Mouse (Mus musculus) bone marrow, adult 2 months (tissue): ENCODE results near the gene Wfs1.

Experiments
- CTCF ChIP-seq: fragments of 200-500 bp; IDR thresholded peaks from 2 replicates; pipeline ENCODE4 v1.5.1; 2011; ENCODE audit warnings: low read length, control low read depth; ENCODE audit not compliant: control insufficient read depth, insufficient read depth
- POLR2A ChIP-seq: fragments of 200-500 bp; IDR thresholded peaks from 2 replicates; pipeline ENCODE4 v1.6.1; 2011; ENCODE audit warnings: low read depth, mild to moderate bottlenecking, control low read depth, low read length, borderline replicate concordance; ENCODE audit not compliant: control insufficient read depth

GRCm38 (mm10) chr5:36990196-36990595 is 1.2 kb upstream of the Wfs1 start:
- no peak for TF ChIP-seq POLR2A
- TF ChIP-seq CTCF, result no peak
